Mouse (Mus musculus): Measurements from ENCODE around the gene Alox15.

Gene Alox15

GRCm38 (mm10) chr11:70309341-70309740 lies 42.5 kb downstream of the Alox15 start:
- peak; percentile 25 to 53 for DNase-seq (ENCODE audit: low spot score in 2 of 2)

DNA sequence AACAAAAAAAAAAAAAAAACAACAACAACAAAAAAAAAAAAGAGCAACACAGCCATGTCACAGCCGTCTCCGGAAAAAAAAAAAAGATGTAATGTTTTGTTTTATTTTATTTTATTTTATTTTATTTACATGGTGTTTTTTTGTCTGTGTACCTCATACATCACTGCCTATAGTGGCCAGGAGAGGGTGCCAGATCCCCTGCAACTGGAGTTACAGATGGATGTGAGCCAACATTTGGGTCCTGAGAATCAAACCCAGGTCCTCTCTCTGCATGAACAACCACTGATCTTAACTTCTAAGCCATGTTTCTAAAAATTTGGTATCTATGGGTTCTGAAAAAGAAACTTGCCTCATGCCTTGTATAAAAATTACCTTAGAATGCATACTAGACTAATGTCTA lies 43.5 kb downstream of the Alox15 start:
- DNase-seq (ENCODE audit: low spot score in 2 of 2) = no peak

GRCm38 (mm10) chr11:70306159-70306558 lies 45.7 kb downstream of the Alox15 start:
- peak in 1 of 2 experiments; percentile 12 for DNase-seq (ENCODE audit: low spot score in 2 of 2)

DNA sequence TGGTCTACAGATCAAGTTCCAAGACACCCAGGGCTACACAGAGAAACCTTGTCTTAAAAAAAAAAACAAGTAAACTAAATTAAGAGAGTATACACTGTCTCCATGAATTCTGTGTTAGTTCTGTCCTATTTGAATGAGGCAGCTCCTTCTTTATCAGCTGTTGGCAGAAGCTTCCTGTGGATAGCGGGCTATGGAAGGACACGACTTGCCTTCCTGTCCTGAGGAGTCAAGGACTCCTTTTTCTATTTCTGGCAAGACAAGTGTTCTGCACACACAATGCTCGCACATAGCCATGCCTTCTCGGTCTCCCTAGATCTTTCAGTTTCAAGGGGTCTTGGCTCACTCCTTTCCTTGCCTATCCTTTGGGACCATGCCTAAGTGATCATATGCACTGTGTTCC lies 49.5 kb downstream of the Alox15 start:
- peak in 1 of 2 experiments; percentile 16 for DNase-seq (ENCODE audit: low spot score in 2 of 2)

DNA sequence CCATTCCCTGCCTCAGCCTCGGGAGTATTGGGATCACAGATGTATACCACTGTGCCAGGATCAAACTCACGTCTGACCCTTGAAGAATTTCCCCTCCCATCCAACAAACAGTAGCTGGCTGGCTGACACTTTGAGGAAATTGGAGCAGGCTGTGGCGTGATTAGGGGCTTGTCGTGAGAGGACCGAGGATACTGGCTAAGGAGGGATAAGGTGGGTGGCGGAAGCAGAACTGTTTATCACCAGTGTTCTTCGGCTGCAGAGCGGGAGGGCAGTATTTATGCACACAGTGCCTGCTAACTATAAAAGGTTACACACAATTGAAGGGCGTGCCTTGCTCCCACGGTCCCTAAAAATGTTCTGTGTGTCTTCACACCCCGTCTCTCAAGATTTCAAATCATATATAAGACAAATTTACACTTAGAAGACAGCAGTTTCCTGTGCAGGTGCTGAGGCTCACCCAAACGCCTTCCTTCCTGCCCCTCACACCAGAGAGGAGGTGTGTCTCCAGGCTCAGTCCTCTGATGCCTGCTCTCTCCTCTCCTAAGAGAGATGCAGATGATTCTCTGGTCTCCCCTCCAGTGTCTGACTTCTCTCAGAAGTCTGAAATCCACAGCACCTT lies 53.9 kb downstream of the Alox15 start:
- DNase-seq (ENCODE audit: low spot score in 2 of 2) = no peak

- DNase-seq (ENCODE audit: low spot score in 2 of 2) = peak in 1 of 2 experiments; percentile 23
These were observed 54.4 kb downstream of the Alox15 start for GRCm38 (mm10) chr11:70297405-70297804.
